In the genomic region with DNA sequence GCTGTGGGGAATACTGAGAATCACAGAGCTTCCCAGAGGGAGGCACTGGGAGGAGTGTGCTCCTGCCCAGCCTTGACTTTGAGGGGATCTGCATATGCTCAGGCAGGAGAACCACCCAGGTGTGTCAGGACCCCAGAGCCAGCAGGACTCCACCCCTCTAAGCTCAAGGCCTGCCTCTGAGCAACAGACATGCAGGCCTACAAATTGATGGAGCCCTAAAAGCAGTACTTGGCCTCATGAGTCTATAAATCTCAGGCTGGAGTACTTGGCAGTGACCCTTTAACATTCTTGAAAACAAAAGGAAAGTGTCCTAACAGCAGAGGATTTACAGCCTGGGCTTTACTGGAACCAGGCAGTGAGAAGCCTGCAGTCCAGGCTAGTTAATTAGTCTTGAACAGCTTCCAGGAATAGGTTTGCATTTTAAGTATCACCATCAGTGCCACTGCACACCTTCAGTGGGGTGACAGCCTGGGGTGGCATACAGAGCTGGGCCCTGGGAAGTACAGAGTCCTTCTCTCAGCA, we compare ENCODE assay signal across 15 mouse cellular contexts.
A peak's percentile ranks its signal among the peaks of the same experiment; 100 is the strongest.
DNase-seq lines count a peak whose midpoint lies in the region; ATAC-seq lines count a peak whose summit lies in the region.
"Had no signal": no experiment of that assay in that cellular context is flagged by ENCODE, and none has a peak within 500 bp of the region (broad histone marks: within the 10 kb centered on the region; RNA-seq: fewer than 3 reads in every experiment).

No protein-coding gene starts in this region.

- H3K4me2 ChIP-seq in hindbrain, embryonic 12.5 days (replicated peaks): no peak overlapping the region
- H3K4me2 ChIP-seq in hindbrain, embryonic 14.5 days (replicated peaks): no peak overlapping the region
- H3K4me2 ChIP-seq in neural tube, embryonic 11.5 days (ENCODE audit: low read depth): no peak overlapping the region

- H3K27ac ChIP-seq in hindbrain, embryonic 12.5 days: peak overlapping the region; percentile 25; the same call in 1 of the 2 replicates
- no peak overlapping the region for H3K27ac ChIP-seq in hindbrain, embryonic 14.5 days
- peak overlapping the region; percentile 9; the same call in 1 of the 2 replicates for H3K27ac ChIP-seq in neural tube, embryonic 11.5 days (ENCODE audit: low read depth, low read length)

- H3K4me1 ChIP-seq in hindbrain, embryonic 12.5 days: peaks cover 40% of the 10 kb centered on the region
- peaks cover 25% of the 10 kb centered on the region for H3K4me1 ChIP-seq in hindbrain, embryonic 14.5 days (replicated peaks; ENCODE audit: control insufficient read depth, insufficient read depth, low read length)
- peaks cover 13% of the 10 kb centered on the region for H3K4me1 ChIP-seq in neural tube, embryonic 11.5 days (ENCODE audit: control insufficient read depth, insufficient read depth, low read length)

- no peaks in the 10 kb centered on the region for H3K27me3 ChIP-seq in hindbrain, embryonic 12.5 days
- H3K27me3 ChIP-seq in hindbrain, embryonic 14.5 days (ENCODE audit: control insufficient read depth, insufficient read depth, low read length): no peaks in the 10 kb centered on the region
- no peaks in the 10 kb centered on the region for H3K27me3 ChIP-seq in neural tube, embryonic 11.5 days (ENCODE audit: control insufficient read depth, insufficient read depth, low read length)

- H3K9ac ChIP-seq in hindbrain, embryonic 12.5 days: no peak overlapping the region
- H3K9ac ChIP-seq in hindbrain, embryonic 14.5 days: no peak overlapping the region
- H3K9ac ChIP-seq in neural tube, embryonic 11.5 days (ENCODE audit: low read length): no peak overlapping the region

- no peak overlapping the region for H3K4me3 ChIP-seq in hindbrain, embryonic 12.5 days
- no peak overlapping the region for H3K4me3 ChIP-seq in hindbrain, embryonic 14.5 days (replicated peaks; ENCODE audit: low read length)
- no peak overlapping the region for H3K4me3 ChIP-seq in neural tube, embryonic 11.5 days (ENCODE audit: low read depth, low read length)

- no peak for DNase-seq in hindbrain, embryonic 14.5 days (ENCODE audit: low spot score)
- DNase-seq in ZHBTc4 (ENCODE audit: low read depth, low spot score): peak; percentile 6
- DNase-seq in kidney, adult 9 months: peak; percentile 19
- DNase-seq in neural tube, embryonic 11.5 days (ENCODE audit: low spot score): no peak
- no peak for DNase-seq in gastrocnemius, adult 18-20 months (ENCODE audit: low spot score)
- no peak for DNase-seq in lung, postnatal 36 days
- no peak for DNase-seq in gastrocnemius, postnatal 25 days
- DNase-seq: adrenal gland, postnatal 10 days; heart, adult 11 months; heart, postnatal 36 days; layer of hippocampus, adult 9-11 months; left cerebral cortex, postnatal 4 days; lung, adult 2 months; thymus, adult 2 months had no signal

- ATAC-seq in hindbrain, embryonic 12.5 days (ENCODE audit: low FRiP score): no peak
- ATAC-seq in hindbrain, embryonic 14.5 days (ENCODE audit: low FRiP score): no peak
- ATAC-seq in neural tube, embryonic 11.5 days (ENCODE audit: insufficient read depth, low FRiP score, low TSS enrichment): peak; percentile 62

- no peaks in the 10 kb centered on the region for H3K9me3 ChIP-seq in hindbrain, embryonic 12.5 days (replicated peaks)
- no peaks in the 10 kb centered on the region for H3K9me3 ChIP-seq in hindbrain, embryonic 14.5 days (ENCODE audit: control insufficient read depth, low read length)
- no peaks in the 10 kb centered on the region for H3K9me3 ChIP-seq in neural tube, embryonic 11.5 days (ENCODE audit: control insufficient read depth, low read length)

- H3K36me3 ChIP-seq in hindbrain, embryonic 12.5 days: no peaks in the 10 kb centered on the region
- H3K36me3 ChIP-seq in hindbrain, embryonic 14.5 days (replicated peaks; ENCODE audit: control insufficient read depth, insufficient read depth): no peaks in the 10 kb centered on the region
- no peaks in the 10 kb centered on the region for H3K36me3 ChIP-seq in neural tube, embryonic 11.5 days (ENCODE audit: control insufficient read depth, insufficient read depth, low read length)

Comparison
In these comparisons a context has a peak if more than half of its experiments do, and no peak if none do; other contexts are left out.
1. DNase-seq: peak in ZHBTc4 (single experiment) and kidney, adult 9 months (single experiment); none in hindbrain, embryonic 14.5 days (single experiment), neural tube, embryonic 11.5 days (single experiment), gastrocnemius, adult 18-20 months (single experiment), lung, postnatal 36 days (single experiment) and gastrocnemius, postnatal 25 days (single experiment).